Mouse (Mus musculus): ENCODE results near the gene Rbpj. TPM values are rescaled to one million over a fixed set of nuclear protein-coding genes. Genes with fewer than 3 reads are reported as not detected.

The Rbpj gene
- polyA plus RNA-seq, 1 experiment from 2014 or later, result 63.0 TPM

DNA sequence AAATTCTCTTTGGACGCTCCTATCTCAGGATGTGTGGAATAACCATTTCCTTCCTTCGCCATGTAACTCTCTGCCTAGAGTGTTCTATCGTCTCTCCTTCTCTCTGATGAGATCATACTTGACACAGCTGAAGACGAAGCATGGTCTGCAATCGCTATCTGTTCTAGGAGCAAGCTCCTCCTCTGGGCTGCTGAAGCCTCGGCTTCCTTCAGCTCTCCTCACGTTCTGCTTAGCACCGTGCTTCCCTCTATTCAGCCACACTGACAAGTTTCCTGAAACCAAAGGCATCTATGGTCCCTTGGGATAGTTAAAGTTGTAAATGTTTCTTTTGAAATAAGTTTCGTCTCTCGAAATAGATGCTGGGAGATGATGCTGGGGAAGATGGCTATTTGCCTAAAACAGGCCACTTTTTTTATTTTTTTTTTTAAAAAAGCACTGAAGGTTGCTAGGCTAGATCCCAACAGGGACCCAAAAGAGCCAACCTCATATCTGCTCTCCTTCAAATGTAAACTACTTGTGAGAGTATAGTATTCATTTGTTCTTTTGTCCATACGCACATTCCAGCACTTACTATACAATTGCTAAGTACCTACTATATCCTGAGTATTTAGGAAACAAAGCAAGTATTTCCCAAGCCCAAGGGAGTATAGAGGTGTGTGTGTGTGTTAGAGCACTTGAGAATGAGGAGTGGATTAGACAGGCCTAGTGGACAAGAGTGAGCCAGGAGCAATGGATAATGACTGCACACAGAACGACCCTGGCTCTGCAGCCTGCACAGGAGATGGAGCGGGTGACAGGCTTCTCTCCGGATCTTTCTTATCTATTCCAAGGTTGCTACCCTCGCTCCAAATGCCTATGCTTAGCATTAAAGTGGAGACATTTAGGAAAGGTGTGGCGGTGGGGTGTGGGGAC, 726 bp downstream of the Rbpj start:
- no peaks in the 10 kb centered on the region for H3K9me3 ChIP-seq (ENCODE audit: control insufficient read depth, low read length)
- H3K4me1 ChIP-seq (ENCODE audit: control insufficient read depth, insufficient read depth, low read length), result no peaks in the 10 kb centered on the region
- H3K27me3 ChIP-seq (ENCODE audit: control insufficient read depth, insufficient read depth, low read length), result no peaks in the 10 kb centered on the region
- no peak overlapping the region for H3K27ac ChIP-seq (ENCODE audit: low read depth, low read length)
- no peak for DNase-seq (ENCODE audit: low spot score, missing footprints)
- WGBS, result 80% methylated on average over 16 of the region's 16 CpGs
- no peak overlapping the region for H3K9ac ChIP-seq (ENCODE audit: low read length)
- H3K4me3 ChIP-seq (ENCODE audit: low read depth, low read length), result no peak overlapping the region
- H3K4me2 ChIP-seq, result no peak overlapping the region
- H3K36me3 ChIP-seq (ENCODE audit: control insufficient read depth, insufficient read depth, low read length), result no peaks in the 10 kb centered on the region
- ATAC-seq (ENCODE audit: low FRiP score), result no peak

DNA sequence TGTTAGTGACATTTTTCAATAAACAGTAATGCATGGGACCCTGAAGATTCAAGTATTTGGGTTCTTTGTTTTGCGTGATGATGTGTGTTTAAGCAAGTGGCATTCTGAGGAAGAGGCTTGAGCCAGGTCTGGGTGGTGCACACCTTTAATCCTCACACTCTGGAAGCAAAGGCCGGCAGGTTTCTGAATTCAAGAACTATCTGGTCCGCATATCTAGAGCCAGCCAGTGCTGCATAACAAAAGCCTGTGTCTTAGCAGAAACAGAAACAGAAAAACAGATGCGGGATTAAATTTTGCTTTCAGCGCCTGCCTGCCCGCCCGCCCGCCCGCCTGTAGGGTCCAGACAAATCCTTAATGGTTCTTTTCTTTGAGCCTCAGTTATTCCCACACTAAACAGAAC, 1.6 kb downstream of the Rbpj start:
- ATAC-seq (ENCODE audit: low FRiP score) (no peak), DNase-seq (ENCODE audit: low spot score, missing footprints) (no peak)
- Histone ChIP-seq H3K27ac (ENCODE audit: low read depth, low read length) (no peak overlapping the region), H3K4me3 (ENCODE audit: low read depth, low read length) (no peak overlapping the region), H3K36me3 (ENCODE audit: control insufficient read depth, insufficient read depth, low read length) (no peaks in the 10 kb centered on the region), H3K9ac (ENCODE audit: low read length) (no peak overlapping the region), H3K9me3 (ENCODE audit: control insufficient read depth, low read length) (no peaks in the 10 kb centered on the region), H3K4me2 (no peak overlapping the region), H3K4me1 (ENCODE audit: control insufficient read depth, insufficient read depth, low read length) (no peaks in the 10 kb centered on the region), H3K27me3 (ENCODE audit: control insufficient read depth, insufficient read depth, low read length) (no peaks in the 10 kb centered on the region)
- WGBS, result 70% methylated on average over 9 of the region's 9 CpGs

DNA sequence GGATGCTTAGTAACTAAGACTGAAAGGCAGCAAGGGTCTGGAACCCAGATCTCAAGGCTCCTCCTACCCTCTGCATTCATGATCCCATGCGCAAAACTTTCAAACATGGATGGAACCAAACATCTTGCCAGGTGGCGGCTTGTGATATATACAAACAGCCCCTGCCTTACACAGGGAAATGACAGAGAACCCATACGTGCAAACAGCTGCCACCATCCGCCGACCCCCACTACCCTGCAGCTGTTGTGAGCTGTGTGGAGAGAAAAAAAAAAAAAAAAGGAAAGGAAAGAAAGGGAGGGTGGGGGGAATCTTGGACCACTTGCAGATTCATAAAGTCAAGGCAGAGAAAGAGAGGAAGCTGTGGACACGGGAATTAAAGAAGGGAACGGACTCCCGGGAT, 2.4 kb downstream of the Rbpj start:
- Histone ChIP-seq H3K9me3 (ENCODE audit: control insufficient read depth, low read length) (no peaks in the 10 kb centered on the region), H3K27ac (ENCODE audit: low read depth, low read length) (no peak overlapping the region), H3K9ac (ENCODE audit: low read length) (no peak overlapping the region), H3K27me3 (ENCODE audit: control insufficient read depth, insufficient read depth, low read length) (no peaks in the 10 kb centered on the region), H3K4me3 (ENCODE audit: low read depth, low read length) (no peak overlapping the region), H3K4me2 (no peak overlapping the region), H3K4me1 (ENCODE audit: control insufficient read depth, insufficient read depth, low read length) (no peaks in the 10 kb centered on the region), H3K36me3 (ENCODE audit: control insufficient read depth, insufficient read depth, low read length) (no peaks in the 10 kb centered on the region)
- DNase-seq (ENCODE audit: low spot score, missing footprints), result no peak
- 56% methylated on average over 8 of the region's 8 CpGs for WGBS
- ATAC-seq (ENCODE audit: low FRiP score), result no peak

DNA sequence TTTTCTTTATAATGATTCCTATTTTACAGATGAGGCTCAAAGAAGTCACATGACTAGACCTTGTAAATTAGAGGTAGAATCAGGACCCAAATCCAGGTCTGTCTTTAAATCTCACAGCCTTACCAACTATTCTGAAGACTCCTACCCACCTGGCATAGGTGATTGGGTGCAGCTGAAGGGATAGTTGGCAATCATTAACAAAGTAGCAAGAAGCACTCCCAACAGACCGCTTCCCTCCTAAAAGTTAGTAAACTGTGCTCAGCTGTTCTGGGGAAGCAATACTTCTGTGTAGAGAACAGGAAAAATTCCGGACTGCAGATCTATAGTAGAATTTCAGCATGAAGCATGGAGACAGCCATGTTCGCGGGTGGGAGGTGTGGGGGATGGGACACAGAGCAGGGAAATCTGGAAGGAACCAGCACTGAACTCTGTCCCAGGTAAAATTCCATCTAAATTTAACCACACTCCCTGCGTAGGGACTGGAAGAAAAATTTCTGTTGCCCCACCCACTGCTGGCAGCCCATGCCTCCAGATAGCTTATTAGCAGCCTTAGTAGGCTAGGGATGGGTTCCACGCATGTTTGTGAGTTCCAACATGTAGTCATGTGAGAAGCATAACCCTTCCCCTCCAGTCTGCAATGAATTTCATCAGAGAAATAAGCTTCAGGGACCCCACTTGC, 3.3 kb downstream of the Rbpj start:
- no peak overlapping the region for H3K27ac ChIP-seq (ENCODE audit: low read depth, low read length)
- no peak for ATAC-seq (ENCODE audit: low FRiP score)
- no peak for DNase-seq (ENCODE audit: low spot score, missing footprints)
- no peaks in the 10 kb centered on the region for H3K4me1 ChIP-seq (ENCODE audit: control insufficient read depth, insufficient read depth, low read length)
- H3K9me3 ChIP-seq (ENCODE audit: control insufficient read depth, low read length), result no peaks in the 10 kb centered on the region
- H3K9ac ChIP-seq (ENCODE audit: low read length), result no peak overlapping the region
- no peak overlapping the region for H3K4me2 ChIP-seq
- no peaks in the 10 kb centered on the region for H3K27me3 ChIP-seq (ENCODE audit: control insufficient read depth, insufficient read depth, low read length)
- no peaks in the 10 kb centered on the region for H3K36me3 ChIP-seq (ENCODE audit: control insufficient read depth, insufficient read depth, low read length)
- H3K4me3 ChIP-seq (ENCODE audit: low read depth, low read length), result no peak overlapping the region
- WGBS, result 81% methylated on average over 6 of the region's 6 CpGs

DNA sequence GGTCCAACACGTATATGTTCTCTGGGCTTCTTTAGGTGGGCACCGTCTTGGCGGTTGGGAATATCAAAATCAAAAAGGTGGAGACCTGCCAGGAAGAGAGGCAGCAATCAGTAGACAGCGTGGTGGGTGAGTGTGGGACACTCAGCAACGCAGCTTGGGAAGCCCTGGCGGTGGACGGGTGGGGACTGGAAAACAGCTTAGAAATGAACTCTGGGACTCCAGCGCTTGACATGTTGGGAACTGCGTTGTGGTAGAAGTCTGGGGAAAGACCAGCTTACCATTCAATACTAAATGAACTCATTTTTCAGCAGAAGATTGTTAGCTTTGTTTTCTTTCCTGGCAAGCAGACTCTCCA, 3.8 kb downstream of the Rbpj start:
- H3K4me3 ChIP-seq (ENCODE audit: low read depth, low read length), result no peak overlapping the region
- no peaks in the 10 kb centered on the region for H3K4me1 ChIP-seq (ENCODE audit: control insufficient read depth, insufficient read depth, low read length)
- no peaks in the 10 kb centered on the region for H3K27me3 ChIP-seq (ENCODE audit: control insufficient read depth, insufficient read depth, low read length)
- ATAC-seq (ENCODE audit: low FRiP score) (no peak), DNase-seq (ENCODE audit: low spot score, missing footprints) (no peak)
- no peak overlapping the region for H3K27ac ChIP-seq (ENCODE audit: low read depth, low read length)
- no peak overlapping the region for H3K4me2 ChIP-seq
- no peak overlapping the region for H3K9ac ChIP-seq (ENCODE audit: low read length)
- no peaks in the 10 kb centered on the region for H3K9me3 ChIP-seq (ENCODE audit: control insufficient read depth, low read length)
- WGBS, result 54% methylated on average over 9 of the region's 9 CpGs
- no peaks in the 10 kb centered on the region for H3K36me3 ChIP-seq (ENCODE audit: control insufficient read depth, insufficient read depth, low read length)

DNA sequence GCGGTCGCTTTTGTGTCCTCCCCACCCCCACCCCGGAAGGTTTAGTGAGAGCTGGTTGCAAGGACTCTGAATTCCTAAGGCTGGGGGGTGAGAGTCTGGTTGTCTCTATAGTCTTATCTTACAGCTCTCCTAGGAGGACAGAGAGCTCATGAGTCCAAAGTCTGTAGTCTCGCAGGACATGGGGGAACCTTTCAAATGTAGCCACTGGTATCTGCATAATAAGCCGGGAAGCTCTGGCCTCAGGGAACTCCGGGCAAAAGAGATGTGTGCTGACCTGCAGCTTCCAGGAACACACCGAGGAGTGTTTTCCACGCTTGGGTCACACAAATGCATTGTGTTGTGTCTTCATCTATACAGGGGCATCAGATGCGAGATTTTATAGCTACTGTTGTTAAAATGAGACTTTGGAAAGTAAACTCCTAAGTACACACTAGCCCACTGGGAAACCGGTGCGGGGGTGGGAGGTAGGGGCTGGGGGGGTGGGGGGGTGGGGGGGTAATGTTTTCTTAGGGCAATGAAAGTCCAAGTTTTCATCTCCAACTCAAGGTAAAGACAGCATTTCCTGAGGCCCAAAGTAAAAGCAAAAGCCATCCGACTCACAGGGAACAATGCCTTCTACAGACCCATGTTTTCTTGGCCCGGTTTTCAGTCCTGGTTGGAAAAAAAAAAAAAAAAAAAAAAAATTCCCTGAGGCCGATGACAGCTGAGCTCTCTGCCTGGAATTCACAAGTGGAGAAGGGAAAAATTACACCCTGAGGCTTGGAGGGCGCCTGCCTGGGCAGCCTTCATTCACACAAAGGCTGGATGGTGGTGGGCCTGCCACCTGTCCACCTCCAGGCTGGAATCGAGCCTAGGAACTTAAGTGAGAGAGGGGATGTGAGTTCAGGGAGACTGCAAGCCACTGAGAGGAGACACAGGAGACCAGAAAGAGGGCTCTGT, 4.5 kb downstream of the Rbpj start:
- Histone ChIP-seq H3K4me3 (ENCODE audit: low read depth, low read length) (no peak overlapping the region), H3K4me1 (ENCODE audit: control insufficient read depth, insufficient read depth, low read length) (no peaks in the 10 kb centered on the region), H3K27me3 (ENCODE audit: control insufficient read depth, insufficient read depth, low read length) (no peaks in the 10 kb centered on the region), H3K9me3 (ENCODE audit: control insufficient read depth, low read length) (no peaks in the 10 kb centered on the region), H3K27ac (ENCODE audit: low read depth, low read length) (no peak overlapping the region), H3K4me2 (no peak overlapping the region), H3K9ac (ENCODE audit: low read length) (no peak overlapping the region), H3K36me3 (ENCODE audit: control insufficient read depth, insufficient read depth, low read length) (no peaks in the 10 kb centered on the region)
- ATAC-seq (ENCODE audit: low FRiP score) (no peak), DNase-seq (ENCODE audit: low spot score, missing footprints) (peak; percentile 83)
- WGBS, result 55% methylated on average over 16 of the region's 16 CpGs

DNA sequence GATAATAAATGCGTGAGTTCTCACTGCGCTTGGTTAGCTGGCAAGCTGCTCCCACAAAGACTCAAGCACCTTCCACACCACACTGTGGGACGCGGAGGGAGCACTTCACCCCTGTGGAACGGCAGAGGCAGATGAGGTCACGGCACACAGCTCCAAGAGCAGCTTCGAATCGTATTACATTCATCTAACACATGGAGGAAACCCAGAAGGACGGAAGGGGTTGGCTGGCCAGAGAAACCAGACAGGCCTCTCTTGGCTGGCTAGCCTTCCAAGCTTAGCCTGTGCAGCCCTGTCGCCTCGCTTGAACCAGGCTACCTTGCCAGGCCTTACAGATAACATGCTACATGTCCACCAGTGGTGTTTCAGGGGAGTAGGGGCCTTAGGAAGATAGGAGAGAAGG, 6.5 kb downstream of the Rbpj start:
- no peak overlapping the region for H3K9ac ChIP-seq (ENCODE audit: low read length)
- no peaks in the 10 kb centered on the region for H3K36me3 ChIP-seq (ENCODE audit: control insufficient read depth, insufficient read depth, low read length)
- H3K27me3 ChIP-seq (ENCODE audit: control insufficient read depth, insufficient read depth, low read length), result no peaks in the 10 kb centered on the region
- H3K4me3 ChIP-seq (ENCODE audit: low read depth, low read length), result no peak overlapping the region
- H3K27ac ChIP-seq (ENCODE audit: low read depth, low read length), result no peak overlapping the region
- ATAC-seq (ENCODE audit: low FRiP score), result no peak
- H3K4me1 ChIP-seq (ENCODE audit: control insufficient read depth, insufficient read depth, low read length), result no peaks in the 10 kb centered on the region
- H3K4me2 ChIP-seq, result no peak overlapping the region
- DNase-seq (ENCODE audit: low spot score, missing footprints), result no peak
- H3K9me3 ChIP-seq (ENCODE audit: control insufficient read depth, low read length), result no peaks in the 10 kb centered on the region
- WGBS, result 87% methylated on average over 11 of the region's 11 CpGs

DNA sequence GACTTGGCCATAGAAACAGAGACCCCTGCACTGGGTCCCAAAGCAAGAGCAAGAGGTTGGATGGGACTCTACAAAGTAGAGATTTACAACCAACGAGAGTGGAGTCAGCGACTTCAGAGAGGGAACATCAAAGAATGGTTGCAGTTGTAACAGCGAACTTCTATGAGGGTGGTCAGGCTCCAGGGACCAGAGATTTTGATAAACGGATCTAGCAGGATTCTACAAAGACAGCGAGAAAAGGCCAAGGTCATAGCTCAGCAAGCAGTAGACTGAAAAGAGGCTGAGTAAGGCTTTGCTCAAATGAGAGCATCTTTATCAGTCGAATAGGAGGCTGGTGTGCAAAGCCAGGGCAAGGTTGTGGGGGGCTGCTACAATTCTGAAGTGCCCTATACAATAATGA, 13.2 kb downstream of the Rbpj start:
- no peak for DNase-seq (ENCODE audit: low spot score, missing footprints)
- H3K4me1 ChIP-seq (ENCODE audit: control insufficient read depth, insufficient read depth, low read length), result no peaks in the 10 kb centered on the region
- no peaks in the 10 kb centered on the region for H3K36me3 ChIP-seq (ENCODE audit: control insufficient read depth, insufficient read depth, low read length)
- H3K9ac ChIP-seq (ENCODE audit: low read length), result no peak overlapping the region
- no peak overlapping the region for H3K4me3 ChIP-seq (ENCODE audit: low read depth, low read length)
- H3K9me3 ChIP-seq (ENCODE audit: control insufficient read depth, low read length), result no peaks in the 10 kb centered on the region
- H3K27ac ChIP-seq (ENCODE audit: low read depth, low read length), result no peak overlapping the region
- no peaks in the 10 kb centered on the region for H3K27me3 ChIP-seq (ENCODE audit: control insufficient read depth, insufficient read depth, low read length)
- no peak for ATAC-seq (ENCODE audit: low FRiP score)
- 87% methylated on average over 6 of the region's 6 CpGs for WGBS
- H3K4me2 ChIP-seq, result no peak overlapping the region

Data from midbrain, embryonic 11.5 days (tissue).